Mouse (Mus musculus) heart, postnatal 0 days (tissue): ENCODE measurements at regions not wholly inside any gene's neighbourhood (a gene's known extent, or its start where the extent isn't known, plus 50 kb on each side); places are given as distances from the start of the nearest gene placed in this dataset.

Experiments
- ATAC-seq: fragments of 200-750 bp; cut with Nextera tagmentation; 2 replicates; pipeline ENCODE4 v1.8.0; 2017; ENCODE audit warnings: low read depth, moderate number of reproducible peaks, moderate library complexity; ENCODE audit not compliant: insufficient read depth
- DNase-seq: peaks from one replicate; pipeline ENCODE4 v3.0.0-alpha.2; 2016; ENCODE audit warnings: low spot score
- H3K27ac ChIP-seq: fragments of 300-500 bp; sonication (generic); 2 replicates; pipeline ENCODE4 v1.5.1; 2014; ENCODE audit warnings: low read depth, mild to moderate bottlenecking
- H3K27me3 ChIP-seq: fragments of 300-500 bp; sonication (generic); 2 replicates; pipeline ENCODE4 v1.6.1; 2014; ENCODE audit warnings: low read length, mixed read lengths; ENCODE audit not compliant: control insufficient read depth, insufficient read depth
- H3K36me3 ChIP-seq: fragments of 300-500 bp; sonication (generic); replicated peaks from 2 replicates; pipeline ENCODE4 v1.6.1; 2014; ENCODE audit warnings: low read length, mixed read lengths; ENCODE audit not compliant: control insufficient read depth, insufficient read depth
- H3K4me1 ChIP-seq: fragments of 300-500 bp; sonication (generic); 2 replicates; pipeline ENCODE4 v1.6.1; 2014; ENCODE audit warnings: antibody characterized with exemption; ENCODE audit not compliant: control insufficient read depth, insufficient read depth
- H3K4me2 ChIP-seq: fragments of 300-500 bp; sonication (generic); 2 replicates; pipeline ENCODE4 v1.6.1; 2014; ENCODE audit warnings: low read depth, mild to moderate bottlenecking, low read length, moderate library complexity
- H3K4me3 ChIP-seq: fragments of 300-500 bp; sonication (generic); 2 replicates; pipeline ENCODE4 v1.5.1; 2014; ENCODE audit warnings: low read depth, low read length
- H3K9ac ChIP-seq: fragments of 300-500 bp; sonication (generic); replicated peaks from 2 replicates; pipeline ENCODE4 v1.6.1; 2014; ENCODE audit warnings: low read depth, low read length, mixed read lengths
- H3K9me3 ChIP-seq: fragments of 300-500 bp; sonication (generic); replicated peaks from 2 replicates; pipeline ENCODE4 v1.6.1; 2016; ENCODE audit warnings: low read length; ENCODE audit not compliant: control insufficient read depth
- CTCF ChIP-seq: IDR thresholded peaks from 2 replicates; pipeline ENCODE4 v1.5.1; 2016; ENCODE audit warnings: antibody characterized with exemption, control low read depth, low read depth
- EP300 ChIP-seq: IDR thresholded peaks from 2 replicates; pipeline ENCODE4 v1.6.1; 2016; ENCODE audit warnings: antibody characterized with exemption, low read depth
- WGBS: fragments of 180-500 bp; shearing (Covaris S2); extraction: QIAGEN DNeasy Blood & Tissue Kit; methylation state at CpG from one replicate; pipeline ENCODE4 v1.1.7; 2014; 5-methylcytosine and 5-hydroxymethylcytosine counted together

DNA sequence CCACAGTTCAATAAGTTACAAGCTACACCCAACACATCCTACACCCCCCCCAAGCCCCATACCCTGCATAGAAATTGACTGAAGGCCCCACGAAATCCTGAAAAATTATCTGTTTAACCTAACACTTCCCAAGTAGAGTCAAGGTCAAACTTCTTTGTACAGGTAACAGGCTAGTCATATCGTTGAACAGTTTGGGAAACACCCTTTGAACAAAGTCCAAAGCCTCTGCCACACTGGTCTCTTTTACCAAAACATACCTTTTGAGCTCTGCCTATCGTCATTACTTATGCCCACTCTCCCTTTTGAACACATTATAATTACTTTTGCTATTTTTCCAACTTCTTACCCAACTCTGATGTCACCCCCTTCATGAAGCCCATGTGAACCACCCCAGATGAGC is 117.0 kb upstream of the Nr2f2 start:
- Histone ChIP-seq H3K4me3 (no peak overlapping the region), H3K9ac (no peak overlapping the region), H3K4me2 (no peak overlapping the region), H3K9me3 (no peaks in the 10 kb centered on the region), H3K4me1 (0 out of 2 replicates have a peak, but pooled peaks cover 5% of the 10 kb centered on the region), H3K27ac (no peak overlapping the region), H3K27me3 (no peaks in the 10 kb centered on the region), H3K36me3 (no peaks in the 10 kb centered on the region)
- DNase-seq: no peak
- WGBS: 84% methylated on average over 3 of the region's 3 CpGs
- no peak for ATAC-seq
- TF ChIP-seq EP300: no peak
- TF ChIP-seq CTCF: no peak

DNA sequence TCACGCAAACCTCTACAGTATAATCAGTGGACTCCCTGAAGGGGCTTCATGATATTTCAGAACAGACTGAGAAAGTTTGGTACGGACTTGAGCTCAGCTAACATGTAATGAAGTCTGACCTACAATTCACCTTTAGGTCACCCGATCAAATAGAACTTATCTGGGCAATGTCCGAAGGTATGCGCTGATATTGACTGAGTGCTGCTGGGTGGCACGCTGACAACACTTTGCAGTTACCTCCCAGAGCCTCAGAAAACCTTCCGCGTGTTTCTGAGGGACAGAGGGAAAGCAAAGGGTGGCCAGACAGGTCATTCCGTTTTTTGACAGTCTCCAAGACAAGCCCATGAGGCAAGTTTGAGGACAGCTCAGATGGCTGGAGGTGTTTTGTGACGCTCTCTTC is 115.3 kb upstream of the Nr2f2 start:
- TF ChIP-seq CTCF (no peak), EP300 (no peak)
- H3K4me1 ChIP-seq: 0 out of 2 replicates have a peak, but pooled peaks cover 5% of the 10 kb centered on the region
- no peak overlapping the region for H3K9ac ChIP-seq
- DNase-seq (no peak), ATAC-seq (no peak)
- H3K36me3 ChIP-seq: no peaks in the 10 kb centered on the region
- H3K27ac ChIP-seq: no peak overlapping the region
- WGBS: 39% methylated on average over 10 of the region's 10 CpGs
- H3K4me3 ChIP-seq: no peak overlapping the region
- H3K4me2 ChIP-seq: no peak overlapping the region
- H3K27me3 ChIP-seq: no peaks in the 10 kb centered on the region
- no peaks in the 10 kb centered on the region for H3K9me3 ChIP-seq

- no peak for TF ChIP-seq CTCF
- TF ChIP-seq EP300: no peak
- 75% methylated on average over 4 of the region's 4 CpGs for WGBS
- Histone ChIP-seq H3K9me3 (no peaks in the 10 kb centered on the region), H3K27me3 (no peaks in the 10 kb centered on the region), H3K9ac (no peak overlapping the region), H3K4me1 (no peaks in the 10 kb centered on the region), H3K36me3 (no peaks in the 10 kb centered on the region), H3K27ac (no peak overlapping the region), H3K4me3 (no peak overlapping the region), H3K4me2 (no peak overlapping the region)
- ATAC-seq: no peak
- no peak for DNase-seq
These were observed 106.3 kb upstream of the Nr2f2 start for GRCm38 (mm10) chr7:70472786-70473185.

DNA sequence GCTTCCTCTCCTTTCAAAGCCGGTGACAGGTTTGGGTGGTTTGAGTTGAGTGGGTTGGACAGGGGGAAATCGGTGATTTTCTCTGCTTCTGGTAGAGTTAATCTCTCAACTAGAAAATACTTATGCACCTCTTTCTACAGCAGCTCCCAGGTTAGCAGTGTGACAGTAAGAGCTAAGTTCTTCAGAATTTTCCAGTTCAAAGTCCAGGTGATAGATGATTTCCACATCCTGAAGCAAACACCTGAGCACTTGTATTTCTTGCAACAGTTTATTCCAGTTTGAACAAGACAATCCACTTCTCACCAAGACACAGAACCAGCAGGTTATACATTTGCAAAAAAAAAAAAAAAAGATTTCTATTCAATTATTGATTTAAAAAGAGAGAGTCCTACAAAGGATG is 104.0 kb upstream of the Nr2f2 start:
- 82% methylated on average over 2 of the region's 2 CpGs for WGBS
- no peak for ATAC-seq
- H3K36me3 ChIP-seq: no peaks in the 10 kb centered on the region

GRCm38 (mm10) chr7:70462131-70462530 is 95.6 kb upstream of the Nr2f2 start:
- no peaks in the 10 kb centered on the region for H3K36me3 ChIP-seq
- H3K4me2 ChIP-seq: no peak overlapping the region
- no peak for TF ChIP-seq EP300
- no peak for TF ChIP-seq CTCF
- H3K27ac ChIP-seq: no peak overlapping the region
- H3K4me3 ChIP-seq: no peak overlapping the region
- ATAC-seq (no peak), DNase-seq (no peak)
- no peaks in the 10 kb centered on the region for H3K4me1 ChIP-seq
- 71% methylated on average over 4 of the region's 4 CpGs for WGBS
- H3K9me3 ChIP-seq: no peaks in the 10 kb centered on the region
- no peak overlapping the region for H3K9ac ChIP-seq
- H3K27me3 ChIP-seq: no peaks in the 10 kb centered on the region

More for the DNA sequence above, 104.0 kb upstream of the Nr2f2 start:
- no peak for DNase-seq
- no peaks in the 10 kb centered on the region for H3K9me3 ChIP-seq
- H3K27me3 ChIP-seq: no peaks in the 10 kb centered on the region
- no peak overlapping the region for H3K9ac ChIP-seq
- no peak overlapping the region for H3K4me2 ChIP-seq
- no peak overlapping the region for H3K4me3 ChIP-seq
- no peak overlapping the region for H3K27ac ChIP-seq
- TF ChIP-seq EP300: no peak
- TF ChIP-seq CTCF: no peak
- no peaks in the 10 kb centered on the region for H3K4me1 ChIP-seq

- no peak overlapping the region for H3K9ac ChIP-seq
- TF ChIP-seq EP300: no peak
- no peak for TF ChIP-seq CTCF
- ATAC-seq: no peak
- no peak overlapping the region for H3K4me2 ChIP-seq
- H3K27ac ChIP-seq: no peak overlapping the region
- no peak overlapping the region for H3K4me3 ChIP-seq
- DNase-seq: no peak
- no peaks in the 10 kb centered on the region for H3K27me3 ChIP-seq
- H3K9me3 ChIP-seq: no peaks in the 10 kb centered on the region
- WGBS: 56% methylated on average over 1 of the region's 1 CpGs
- no peaks in the 10 kb centered on the region for H3K4me1 ChIP-seq
- H3K36me3 ChIP-seq: no peaks in the 10 kb centered on the region
These were observed 88.0 kb upstream of the Nr2f2 start for GRCm38 (mm10) chr7:70454525-70454924.
